Mouse (Mus musculus) cortical plate, adult 2 months (tissue): ENCODE data around the gene Hrh2.

Experiments used
- CTCF ChIP-seq: fragments of 200-500 bp; IDR thresholded peaks from 2 replicates; pipeline ENCODE4 v1.5.1; 2011; ENCODE audit warnings: mild to moderate bottlenecking, control low read depth, low read length; ENCODE audit not compliant: insufficient read depth; ENCODE audit errors: extremely low read depth
- POLR2A ChIP-seq: fragments of 200-500 bp; IDR thresholded peaks from 2 replicates; pipeline ENCODE4 v1.6.1; 2011; ENCODE audit warnings: mild to moderate bottlenecking, low read length, control low read depth; ENCODE audit not compliant: insufficient read depth; ENCODE audit errors: extremely low read depth

DNA sequence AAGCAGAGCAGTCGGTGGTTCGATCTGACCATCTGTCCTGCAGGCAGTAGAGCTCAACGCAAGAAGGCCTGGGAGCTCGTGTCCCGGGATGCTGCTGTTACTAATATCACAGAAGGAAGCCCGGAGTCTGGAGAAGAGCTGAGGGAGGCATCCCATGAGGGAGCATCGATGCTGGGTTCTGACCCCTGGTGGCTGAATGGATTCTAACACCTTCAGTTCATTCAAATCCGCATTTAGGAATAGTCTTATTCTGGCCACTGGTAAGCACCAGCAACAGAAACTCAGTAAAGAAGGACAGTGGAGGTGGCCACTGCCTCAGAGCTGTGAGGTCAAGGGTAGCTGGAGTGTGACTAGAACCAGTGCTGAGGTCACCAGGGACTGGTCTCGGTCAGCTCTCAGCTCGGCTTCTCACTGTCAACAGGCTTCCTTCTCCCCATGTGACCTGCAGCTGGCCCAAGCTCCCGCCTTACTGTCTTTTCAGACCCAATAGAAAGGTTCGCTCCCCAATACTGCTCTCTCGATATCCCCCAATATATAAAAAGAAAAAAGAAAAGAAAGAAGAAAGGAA is 36.1 kb downstream of the Hrh2 start:
- TF ChIP-seq CTCF: peak; percentile 75
- TF ChIP-seq POLR2A: no peak
